Mouse (Mus musculus) A20 (cell line): ENCODE results near the gene Hist1h2bf.
"Not testable (repeated sequence)": the region's sequence is repeated elsewhere in the genome, so short reads cannot be mapped to it uniquely, and the experiment has no call there.

Experiments used
- DNase-seq: peaks from one replicate; pipeline ENCODE4 v3.0.0-alpha.2; 2011; ENCODE audit warnings: low read depth, low spot score

The Hist1h2bf gene

GRCm38 (mm10) chr13:23591206-23591605, 17.2 kb upstream of the Hist1h2bf start:
- no peak for DNase-seq

GRCm38 (mm10) chr13:23586940-23587225, 12.9 kb upstream of the Hist1h2bf start:
- peak; percentile 19 for DNase-seq

GRCm38 (mm10) chr13:23586099-23586939, 12.3 kb upstream of the Hist1h2bf start:
- DNase-seq = no peak

GRCm38 (mm10) chr13:23585442-23586098, 11.6 kb upstream of the Hist1h2bf start:
- peak; percentile 93 for DNase-seq

- DNase-seq = peak; percentile 88
Measured at GRCm38 (mm10) chr13:23585029-23585441, 11.0 kb upstream of the Hist1h2bf start.

- DNase-seq = peak; percentile 56
Measured at GRCm38 (mm10) chr13:23584331-23584730, 10.3 kb upstream of the Hist1h2bf start.

- DNase-seq = peak; percentile 54
Measured at GRCm38 (mm10) chr13:23583387-23584068, 9.5 kb upstream of the Hist1h2bf start.

GRCm38 (mm10) chr13:23582219-23583056, 8.4 kb upstream of the Hist1h2bf start:
- DNase-seq = peak; percentile 38

GRCm38 (mm10) chr13:23581408-23582218, 7.6 kb upstream of the Hist1h2bf start, which contains the start of gene Hist1h4d:
Gene Hist1h4d, plus strand, starts transcription at chr13:23581598.
- peak; percentile 97 for DNase-seq

GRCm38 (mm10) chr13:23577835-23578234, 3.8 kb upstream of the Hist1h2bf start:
- DNase-seq = no peak

GRCm38 (mm10) chr13:23576906-23577639, 3.1 kb upstream of the Hist1h2bf start:
- DNase-seq = no peak

GRCm38 (mm10) chr13:23576351-23576881, 2.4 kb upstream of the Hist1h2bf start:
- no peak for DNase-seq

- not testable (repeated sequence) for DNase-seq
Measured at GRCm38 (mm10) chr13:23575864-23576313, 1.9 kb upstream of the Hist1h2bf start.

- DNase-seq = no peak
Measured at GRCm38 (mm10) chr13:23575271-23575851, 1.4 kb upstream of the Hist1h2bf start, which contains the start of gene Hist1h3d. Gene Hist1h3d, plus strand, starts transcription at chr13:23575763.

- DNase-seq = not testable (repeated sequence)
Measured at GRCm38 (mm10) chr13:23574546-23575170, 662 bp upstream of the Hist1h2bf start.

- not testable (repeated sequence) for DNase-seq
Measured at GRCm38 (mm10) chr13:23573034-23573897, 730 bp downstream of the Hist1h2bf start.

GRCm38 (mm10) chr13:23572218-23573033, 1.6 kb downstream of the Hist1h2bf start:
- peak; percentile 40 for DNase-seq
